8 mouse cellular contexts compared by ENCODE assay signal in genomic region chr11:87816707-87817442, GRCm38 (mm10). TPM values are rescaled to one million over a fixed set of nuclear protein-coding genes. Genes with fewer than 3 reads are reported as not detected.
DNase-seq lines count a peak whose midpoint lies in the region; ATAC-seq and TF ChIP-seq lines count a peak whose summit lies in the region.

No protein-coding gene starts in this region.

- peak; percentile 87 for TF ChIP-seq CTCF in brain, embryonic 14.5 days (IDR thresholded peaks at IDR 0.05; ENCODE audit: borderline replicate concordance, extremely low read depth, insufficient read depth, insufficient read length)

- intact Hi-C loops in left cerebral cortex, postnatal 25 days (cut with DNase I) = no loop called here

- ATAC-seq in hindbrain, embryonic 14.5 days (ENCODE audit: low FRiP score) = peak; percentile 83
- peak; percentile 82 for ATAC-seq in midbrain, embryonic 11.5 days (ENCODE audit: low FRiP score)
- peak; percentile 37; the same call in 1 of the 2 replicates for ATAC-seq in stomach, embryonic 14.5 days (ENCODE audit: insufficient number of reproducible peaks, insufficient read depth, low FRiP score, low read depth)

- H3K27me3 ChIP-seq in forebrain, embryonic 10.5 days (ENCODE audit: poor library complexity, severe bottlenecking) = peaks cover 38% of the 10 kb centered on the region
- no peaks in the 10 kb centered on the region for H3K27me3 ChIP-seq in hindbrain, embryonic 14.5 days (ENCODE audit: control insufficient read depth, insufficient read depth, low read length)
- no peaks in the 10 kb centered on the region; the same call in 1 of the 2 replicates for H3K27me3 ChIP-seq in midbrain, embryonic 11.5 days (ENCODE audit: control insufficient read depth, insufficient read depth, low read length)
- 0 out of 2 replicates have a peak, but pooled peaks cover 2% of the 10 kb centered on the region for H3K27me3 ChIP-seq in stomach, embryonic 14.5 days (ENCODE audit: control insufficient read depth, insufficient read depth, low read length)

- H3K4me1 ChIP-seq in forebrain, embryonic 10.5 days = peaks cover 21% of the 10 kb centered on the region
- peaks cover 9% of the 10 kb centered on the region for H3K4me1 ChIP-seq in hindbrain, embryonic 14.5 days (replicated peaks; ENCODE audit: control insufficient read depth, insufficient read depth, low read length)
- H3K4me1 ChIP-seq in midbrain, embryonic 11.5 days (ENCODE audit: control insufficient read depth, insufficient read depth, low read length) = peaks cover 3% of the 10 kb centered on the region; the same call in 1 of the 2 replicates
- no peaks in the 10 kb centered on the region for H3K4me1 ChIP-seq in stomach, embryonic 14.5 days (ENCODE audit: control insufficient read depth, insufficient read depth, low read length)

- no peak for TF ChIP-seq POLR2A in brain, embryonic 14.5 days (IDR thresholded peaks at IDR 0.05; ENCODE audit: borderline replicate concordance, extremely low read depth, insufficient read depth, insufficient read length, poor library complexity, severe bottlenecking)

- H3K27ac ChIP-seq in forebrain, embryonic 10.5 days = peak overlapping the region; percentile 65
- H3K27ac ChIP-seq in hindbrain, embryonic 14.5 days = peak overlapping the region; percentile 21; the same call in 1 of the 2 replicates
- no peak overlapping the region for H3K27ac ChIP-seq in midbrain, embryonic 11.5 days (ENCODE audit: low read depth, low read length)
- no peak overlapping the region for H3K27ac ChIP-seq in stomach, embryonic 14.5 days (ENCODE audit: low read length)

- H3K36me3 ChIP-seq in forebrain, embryonic 10.5 days (replicated peaks) = no peaks in the 10 kb centered on the region
- H3K36me3 ChIP-seq in hindbrain, embryonic 14.5 days (replicated peaks; ENCODE audit: control insufficient read depth, insufficient read depth) = no peaks in the 10 kb centered on the region
- no peaks in the 10 kb centered on the region for H3K36me3 ChIP-seq in midbrain, embryonic 11.5 days (ENCODE audit: control insufficient read depth, insufficient read depth, low read length)
- H3K36me3 ChIP-seq in stomach, embryonic 14.5 days (ENCODE audit: control insufficient read depth, insufficient read depth, low read length) = no peaks in the 10 kb centered on the region

- peak overlapping the region; percentile 63 for H3K9ac ChIP-seq in hindbrain, embryonic 14.5 days
- H3K9ac ChIP-seq in midbrain, embryonic 11.5 days (ENCODE audit: low read length) = peak overlapping the region; percentile 59
- no peak overlapping the region for H3K9ac ChIP-seq in stomach, embryonic 14.5 days (replicated peaks; ENCODE audit: low read depth, low read length)

- peak; percentile 45 to 57 for DNase-seq in left cerebral cortex, adult 18-20 months (ENCODE audit: low spot score in 2 of 2)
- DNase-seq in left cerebral cortex, adult 11 months (ENCODE audit: low spot score) = no peak
- DNase-seq in brain, embryonic 14.5 days (ENCODE audit: low read depth) = peak; percentile 88
- peak; percentile 57 for DNase-seq in forebrain, embryonic 10.5 days (ENCODE audit: extremely low spot score, low spot score)
- DNase-seq in hindbrain, embryonic 14.5 days (ENCODE audit: low spot score) = peak; percentile 79
- peak; percentile 45 for DNase-seq in left cerebral cortex, postnatal 25 days (ENCODE audit: low spot score in 2 of 2)
- DNase-seq in midbrain, embryonic 11.5 days (ENCODE audit: low spot score, missing footprints) = peak; percentile 96

- H3K4me3 ChIP-seq in forebrain, embryonic 10.5 days = peak overlapping the region; percentile 54
- peak overlapping the region; percentile 36 for H3K4me3 ChIP-seq in hindbrain, embryonic 14.5 days (replicated peaks; ENCODE audit: low read length)
- H3K4me3 ChIP-seq in midbrain, embryonic 11.5 days (ENCODE audit: low read depth, low read length) = peak overlapping the region; percentile 33
- peak overlapping the region; percentile 22 for H3K4me3 ChIP-seq in stomach, embryonic 14.5 days (ENCODE audit: low read depth, low read length)

- WGBS in forebrain, embryonic 10.5 days = 4% methylated on average over 31 of the region's 31 CpGs
- WGBS in hindbrain, embryonic 14.5 days = 3% methylated on average over 31 of the region's 31 CpGs
- 5% methylated on average over 28 of the region's 31 CpGs for WGBS in midbrain, embryonic 11.5 days
- WGBS in stomach, embryonic 14.5 days = 4% methylated on average over 31 of the region's 31 CpGs

- peak overlapping the region; percentile 78 for H3K4me2 ChIP-seq in hindbrain, embryonic 14.5 days (replicated peaks)
- H3K4me2 ChIP-seq in midbrain, embryonic 11.5 days = peak overlapping the region; percentile 64
- peak overlapping the region; percentile 68 for H3K4me2 ChIP-seq in stomach, embryonic 14.5 days (replicated peaks; ENCODE audit: low read depth, low read length)

- no peaks in the 10 kb centered on the region for H3K9me3 ChIP-seq in forebrain, embryonic 10.5 days
- no peaks in the 10 kb centered on the region for H3K9me3 ChIP-seq in hindbrain, embryonic 14.5 days (ENCODE audit: control insufficient read depth, low read length)
- no peaks in the 10 kb centered on the region for H3K9me3 ChIP-seq in midbrain, embryonic 11.5 days (ENCODE audit: control insufficient read depth, low read length)
- H3K9me3 ChIP-seq in stomach, embryonic 14.5 days (ENCODE audit: control insufficient read depth, low read depth, low read length) = no peaks in the 10 kb centered on the region

RNA-seq across cellular contexts. Expression of gene Lpo, which starts 11.2 kb away (rescaled TPM):
- under 1 TPM; 0.28 to 0.37 TPM for total RNA-seq in left cerebral cortex, adult 18-20 months (2021)
- polyA plus RNA-seq in brain, embryonic 14.5 days (2012; rRNA removed) = 0.33 and 0.63 TPM in 2 replicates
- polyA plus RNA-seq in forebrain, embryonic 10.5 days (2016; fragmentation: Nextera tagmentation; extraction: Ambion mirVana) = 0.06 and 0.14 TPM in 2 replicates
- 1.3 and 2.2 TPM in 2 replicates for polyA plus RNA-seq in hindbrain, embryonic 14.5 days (2014; fragmentation: Nextera tagmentation; extraction: Ambion mirVana)
- under 1 TPM; 0.32 to 0.44 TPM for total RNA-seq in left cerebral cortex, postnatal 25 days (2021)
- 0.27 and 0.57 TPM in 2 replicates for polyA plus RNA-seq in midbrain, embryonic 11.5 days (2014; fragmentation: Nextera tagmentation; extraction: Ambion mirVana)
- 0.14 and 0.25 TPM in 2 replicates for polyA plus RNA-seq in stomach, embryonic 14.5 days (2014; fragmentation: Nextera tagmentation; extraction: Ambion mirVana)

RNA-seq across cellular contexts. Expression of gene Mpo, which starts 23.5 kb away (rescaled TPM):
- under 1 TPM in 1 of 2 experiments, not detected in 1; 0.26 TPM for total RNA-seq in left cerebral cortex, adult 18-20 months (2021)
- 0.28 and 0.51 TPM in 2 replicates for polyA plus RNA-seq in brain, embryonic 14.5 days (2012; rRNA removed)
- 4.5 and 5.1 TPM in 2 replicates for polyA plus RNA-seq in forebrain, embryonic 10.5 days (2016; fragmentation: Nextera tagmentation; extraction: Ambion mirVana)
- 0.22 and 0.88 TPM in 2 replicates for polyA plus RNA-seq in hindbrain, embryonic 14.5 days (2014; fragmentation: Nextera tagmentation; extraction: Ambion mirVana)
- not detected for total RNA-seq in left cerebral cortex, postnatal 25 days (2021)
- 2.6 and 2.9 TPM in 2 replicates for polyA plus RNA-seq in midbrain, embryonic 11.5 days (2014; fragmentation: Nextera tagmentation; extraction: Ambion mirVana)
- 2.5 and 5.0 TPM in 2 replicates for polyA plus RNA-seq in stomach, embryonic 14.5 days (2014; fragmentation: Nextera tagmentation; extraction: Ambion mirVana)

RNA-seq across cellular contexts. Expression of gene Mks1, which starts 36.1 kb away (rescaled TPM):
- 1 to 10 TPM; 3.9 to 4.1 TPM for total RNA-seq in left cerebral cortex, adult 18-20 months (2021)
- polyA plus RNA-seq in brain, embryonic 14.5 days (2012; rRNA removed) = 21.1 and 29.7 TPM in 2 replicates
- polyA plus RNA-seq in forebrain, embryonic 10.5 days (2016; fragmentation: Nextera tagmentation; extraction: Ambion mirVana) = 17.6 and 18.5 TPM in 2 replicates
- polyA plus RNA-seq in hindbrain, embryonic 14.5 days (2014; fragmentation: Nextera tagmentation; extraction: Ambion mirVana) = 7.8 and 10.9 TPM in 2 replicates
- total RNA-seq in left cerebral cortex, postnatal 25 days (2021) = 1 to 10 TPM; 4.2 to 4.4 TPM
- polyA plus RNA-seq in midbrain, embryonic 11.5 days (2014; fragmentation: Nextera tagmentation; extraction: Ambion mirVana) = 11.0 and 12.1 TPM in 2 replicates
- polyA plus RNA-seq in stomach, embryonic 14.5 days (2014; fragmentation: Nextera tagmentation; extraction: Ambion mirVana) = 14.6 and 14.7 TPM in 2 replicates

RNA-seq across cellular contexts. Expression of gene Tspoap1, which starts 56.5 kb away (rescaled TPM):
- 100 to 1,000 TPM; 172 to 177 TPM for total RNA-seq in left cerebral cortex, adult 18-20 months (2021)
- polyA plus RNA-seq in brain, embryonic 14.5 days (2012; rRNA removed) = 150 and 168 TPM in 2 replicates
- polyA plus RNA-seq in forebrain, embryonic 10.5 days (2016; fragmentation: Nextera tagmentation; extraction: Ambion mirVana) = 11.0 and 11.1 TPM in 2 replicates
- 43.8 and 46.9 TPM in 2 replicates for polyA plus RNA-seq in hindbrain, embryonic 14.5 days (2014; fragmentation: Nextera tagmentation; extraction: Ambion mirVana)
- total RNA-seq in left cerebral cortex, postnatal 25 days (2021) = 100 to 1,000 TPM; 165 to 189 TPM
- polyA plus RNA-seq in midbrain, embryonic 11.5 days (2014; fragmentation: Nextera tagmentation; extraction: Ambion mirVana) = 7.0 and 9.0 TPM in 2 replicates
- 3.1 TPM in 2 replicates for polyA plus RNA-seq in stomach, embryonic 14.5 days (2014; fragmentation: Nextera tagmentation; extraction: Ambion mirVana)

RNA-seq across cellular contexts. Expression of gene Epx, which starts 58.5 kb away (rescaled TPM):
- total RNA-seq in left cerebral cortex, adult 18-20 months (2021) = not detected
- polyA plus RNA-seq in brain, embryonic 14.5 days (2012; rRNA removed) = 0.10 and 0.35 TPM in 2 replicates
- polyA plus RNA-seq in forebrain, embryonic 10.5 days (2016; fragmentation: Nextera tagmentation; extraction: Ambion mirVana) = not detected in 2 replicates
- polyA plus RNA-seq in hindbrain, embryonic 14.5 days (2014; fragmentation: Nextera tagmentation; extraction: Ambion mirVana) = 0.27 TPM in 1 of 2 replicates, not detected in the other
- total RNA-seq in left cerebral cortex, postnatal 25 days (2021) = under 1 TPM in 1 of 2 experiments, not detected in 1; 0.39 TPM
- polyA plus RNA-seq in midbrain, embryonic 11.5 days (2014; fragmentation: Nextera tagmentation; extraction: Ambion mirVana) = not detected in 2 replicates
- polyA plus RNA-seq in stomach, embryonic 14.5 days (2014; fragmentation: Nextera tagmentation; extraction: Ambion mirVana) = 0.25 and 0.32 TPM in 2 replicates

Comparison
In these comparisons a context has a peak if more than half of its experiments do, and no peak if none do; other contexts are left out.
1. H3K27ac ChIP-seq: peak in forebrain, embryonic 10.5 days (single experiment) and hindbrain, embryonic 14.5 days (single experiment); none in midbrain, embryonic 11.5 days (single experiment) and stomach, embryonic 14.5 days (single experiment).
2. Peak in every context shown above with its lines, with median percentiles within 50 percentile points of each other: H3K4me3 ChIP-seq, ATAC-seq and H3K4me2 ChIP-seq.